ENCODE assay signal across 13 mouse cellular contexts in genomic region chr1:43732100-43732499, GRCm38 (mm10). TPM values are rescaled to one million over a fixed set of nuclear protein-coding genes. Genes with fewer than 3 reads are reported as not detected.
DNase-seq lines count a peak whose midpoint lies in the region; ATAC-seq and TF ChIP-seq lines count a peak whose summit lies in the region.
"Had no signal": no experiment of that assay in that cellular context is flagged by ENCODE, and none has a peak within 500 bp of the region (broad histone marks: within the 10 kb centered on the region; RNA-seq: fewer than 3 reads in every experiment).

No protein-coding gene starts in this region.

- TF ChIP-seq CTCF in hindbrain, postnatal 0 days (IDR thresholded peaks at IDR 0.05; ENCODE audit: low read depth), result peak; percentile 49
- TF ChIP-seq CTCF in midbrain, postnatal 0 days (IDR thresholded peaks at IDR 0.05), result peak; percentile 52

- 88% methylated on average over 4 of the region's 4 CpGs for WGBS in hindbrain, postnatal 0 days
- WGBS in hindbrain, embryonic 13.5 days, result 92% methylated on average over 4 of the region's 4 CpGs
- 86% methylated on average over 4 of the region's 4 CpGs for WGBS in midbrain, postnatal 0 days
- WGBS in midbrain, embryonic 11.5 days, result 82% methylated on average over 4 of the region's 4 CpGs

- no peak overlapping the region for H3K27ac ChIP-seq in hindbrain, postnatal 0 days
- no peak overlapping the region for H3K27ac ChIP-seq in hindbrain, embryonic 13.5 days
- no peak overlapping the region for H3K27ac ChIP-seq in midbrain, postnatal 0 days (ENCODE audit: low read depth, low read length)
- no peak overlapping the region for H3K27ac ChIP-seq in midbrain, embryonic 11.5 days (ENCODE audit: low read depth, low read length)
- H3K27ac ChIP-seq: hindbrain, embryonic 14.5 days; lung, embryonic 15.5 days had no signal

- no peak overlapping the region for H3K4me3 ChIP-seq in hindbrain, postnatal 0 days (ENCODE audit: low read length)
- H3K4me3 ChIP-seq in hindbrain, embryonic 13.5 days, result no peak overlapping the region
- no peak overlapping the region for H3K4me3 ChIP-seq in midbrain, postnatal 0 days (ENCODE audit: low read depth, low read length)
- no peak overlapping the region for H3K4me3 ChIP-seq in midbrain, embryonic 11.5 days (ENCODE audit: low read depth, low read length)
- H3K4me3 ChIP-seq: heart, embryonic 12.5 days; lung, embryonic 15.5 days had no signal

- no peak for DNase-seq in hindbrain, postnatal 0 days (ENCODE audit: low spot score)
- no peak for DNase-seq in midbrain, postnatal 0 days (ENCODE audit: low spot score)
- no peak for DNase-seq in midbrain, embryonic 11.5 days (ENCODE audit: low spot score, missing footprints)
- peak; percentile 11 for DNase-seq in NIH3T3 (ENCODE audit: low read depth)
- DNase-seq in lung, postnatal 36 days, result no peak
- DNase-seq in adrenal gland, adult 8-10 months, result no peak
- DNase-seq: adrenal gland, postnatal 10 days; kidney, postnatal 25 days had no signal

- no peaks in the 10 kb centered on the region for H3K27me3 ChIP-seq in hindbrain, postnatal 0 days (ENCODE audit: insufficient read depth, low read length)
- no peaks in the 10 kb centered on the region for H3K27me3 ChIP-seq in hindbrain, embryonic 13.5 days
- H3K27me3 ChIP-seq in midbrain, postnatal 0 days (ENCODE audit: insufficient read depth, low read length), result no peaks in the 10 kb centered on the region
- no peaks in the 10 kb centered on the region for H3K27me3 ChIP-seq in midbrain, embryonic 11.5 days (ENCODE audit: control insufficient read depth, insufficient read depth, low read length)
- H3K27me3 ChIP-seq: heart, embryonic 12.5 days; lung, embryonic 15.5 days had no signal

- no peak for ATAC-seq in hindbrain, postnatal 0 days
- ATAC-seq in hindbrain, embryonic 13.5 days (ENCODE audit: low FRiP score), result no peak
- no peak for ATAC-seq in midbrain, postnatal 0 days (ENCODE audit: low FRiP score)
- ATAC-seq in midbrain, embryonic 11.5 days (ENCODE audit: low FRiP score), result no peak
- 0 out of 2 replicates have a peak, but pooled peaks have one; percentile 42 for ATAC-seq in megakaryocyte progenitor cell, adult 5-6 weeks (replicated peaks; ENCODE audit: poor library complexity)

- H3K4me2 ChIP-seq in hindbrain, postnatal 0 days (ENCODE audit: low read depth, low read length), result no peak overlapping the region
- no peak overlapping the region for H3K4me2 ChIP-seq in hindbrain, embryonic 13.5 days
- no peak overlapping the region for H3K4me2 ChIP-seq in midbrain, postnatal 0 days (ENCODE audit: low read depth, low read length, poor library complexity, severe bottlenecking)
- H3K4me2 ChIP-seq in midbrain, embryonic 11.5 days, result no peak overlapping the region
- H3K4me2 ChIP-seq: heart, embryonic 12.5 days; hindbrain, embryonic 14.5 days; lung, embryonic 15.5 days had no signal

- H3K9ac ChIP-seq in hindbrain, postnatal 0 days (replicated peaks; ENCODE audit: low read length), result no peak overlapping the region
- no peak overlapping the region for H3K9ac ChIP-seq in hindbrain, embryonic 13.5 days
- no peak overlapping the region for H3K9ac ChIP-seq in midbrain, postnatal 0 days (replicated peaks; ENCODE audit: low read length, poor library complexity, severe bottlenecking)
- no peak overlapping the region for H3K9ac ChIP-seq in midbrain, embryonic 11.5 days (ENCODE audit: low read length)
- H3K9ac ChIP-seq: heart, embryonic 12.5 days; hindbrain, embryonic 14.5 days; lung, embryonic 15.5 days had no signal

- H3K36me3 ChIP-seq in hindbrain, postnatal 0 days (ENCODE audit: insufficient read depth, low read length), result no peaks in the 10 kb centered on the region
- no peaks in the 10 kb centered on the region for H3K36me3 ChIP-seq in hindbrain, embryonic 13.5 days
- no peaks in the 10 kb centered on the region for H3K36me3 ChIP-seq in midbrain, postnatal 0 days (ENCODE audit: insufficient read depth, low read length)
- no peaks in the 10 kb centered on the region for H3K36me3 ChIP-seq in midbrain, embryonic 11.5 days (ENCODE audit: control insufficient read depth, insufficient read depth, low read length)
- H3K36me3 ChIP-seq: heart, embryonic 12.5 days; lung, embryonic 15.5 days had no signal

- H3K4me1 ChIP-seq in hindbrain, postnatal 0 days (ENCODE audit: insufficient read depth, low read length), result no peaks in the 10 kb centered on the region; the same call in 1 of the 2 replicates
- H3K4me1 ChIP-seq in hindbrain, embryonic 13.5 days (replicated peaks), result 0 out of 2 replicates have a peak, but pooled peaks cover 9% of the 10 kb centered on the region
- peaks cover 2% of the 10 kb centered on the region; the same call in 1 of the 2 replicates for H3K4me1 ChIP-seq in midbrain, postnatal 0 days (ENCODE audit: insufficient read depth, low read length)
- H3K4me1 ChIP-seq in midbrain, embryonic 11.5 days (ENCODE audit: control insufficient read depth, insufficient read depth, low read length), result no peaks in the 10 kb centered on the region

- no peaks in the 10 kb centered on the region for H3K9me3 ChIP-seq in hindbrain, postnatal 0 days (ENCODE audit: low read length)
- 0 out of 2 replicates have a peak, but pooled peaks cover 4% of the 10 kb centered on the region for H3K9me3 ChIP-seq in hindbrain, embryonic 13.5 days
- no peaks in the 10 kb centered on the region for H3K9me3 ChIP-seq in midbrain, postnatal 0 days (ENCODE audit: low read length)
- H3K9me3 ChIP-seq in midbrain, embryonic 11.5 days (ENCODE audit: control insufficient read depth, low read length), result no peaks in the 10 kb centered on the region
- H3K9me3 ChIP-seq: heart, embryonic 12.5 days; lung, embryonic 15.5 days had no signal

RNA-seq across cellular contexts. Expression of gene 1500015O10Rik, which starts 1.7 kb away (rescaled TPM):
- total RNA-seq in hindbrain, postnatal 0 days (2014; rRNA removed), result 29.8 and 36.3 TPM in 2 replicates
- polyA plus RNA-seq in hindbrain, postnatal 0 days (2015; fragmentation: Nextera tagmentation; extraction: Ambion mirVana), result 105 and 115 TPM in 2 replicates
- polyA plus RNA-seq in hindbrain, embryonic 13.5 days (2015; fragmentation: Nextera tagmentation; extraction: Ambion mirVana), result 25.1 and 36.5 TPM in 2 replicates
- total RNA-seq in midbrain, postnatal 0 days (2014; rRNA removed), result 7.7 and 21.9 TPM in 2 replicates
- 12.8 and 14.6 TPM in 2 replicates for polyA plus RNA-seq in midbrain, postnatal 0 days (2015; fragmentation: Nextera tagmentation; extraction: Ambion mirVana)
- 0.30 and 0.45 TPM in 2 replicates for polyA plus RNA-seq in midbrain, embryonic 11.5 days (2014; fragmentation: Nextera tagmentation; extraction: Ambion mirVana)
- not detected in 2 replicates for total RNA-seq in megakaryocyte progenitor cell, adult 5-6 weeks (2015)
- total RNA-seq in megakaryocyte progenitor cell, adult 5-6 weeks (2017), result not detected in 2 replicates
- 100 to 1,000 TPM; 270 to 322 (median 285) TPM for total RNA-seq in adrenal gland, adult 8-10 months (2022)
